Mouse (Mus musculus): ENCODE results near the gene Olfr62.
A peak's percentile ranks its signal among the peaks of the same experiment; 100 is the strongest.

GRCm38 (mm10) chr4:118645234-118645633 is 13.5 kb upstream of the Olfr62 start:
- no peak for TF ChIP-seq POLR2A (IDR thresholded peaks at IDR 0.05; ENCODE audit: low read depth, low read length)
- TF ChIP-seq CTCF (IDR thresholded peaks at IDR 0.05; ENCODE audit: borderline replicate concordance, insufficient read depth, low read length) = peak; percentile 63; the same call in 1 of the 2 replicates
